Mouse (Mus musculus) kidney, postnatal 36 days (tissue): Measurements from ENCODE around the gene Ints3.

Experiments
- DNase-seq, 2 experiments: peaks; one replicate each; pipeline ENCODE4 v3.0.0; 2021 to 2022; ENCODE audit warnings: mixed read lengths in 2 of 2

The Ints3 gene

GRCm38 (mm10) chr3:90445417-90446200 is 12.2 kb upstream of the Ints3 start:
- no peak for DNase-seq

GRCm38 (mm10) chr3:90443977-90444376 is 10.6 kb upstream of the Ints3 start:
- no peak for DNase-seq

- DNase-seq = no peak
These were observed 7.3 kb upstream of the Ints3 start for GRCm38 (mm10) chr3:90440756-90441155.

GRCm38 (mm10) chr3:90437131-90437530 is 3.7 kb upstream of the Ints3 start:
- DNase-seq = no peak

- peak; percentile 49 to 80 for DNase-seq
These were observed 780 bp upstream of the Ints3 start for GRCm38 (mm10) chr3:90434073-90434730.

- DNase-seq = peak; percentile 40 to 62
These were observed 607 bp downstream of the Ints3 start for GRCm38 (mm10) chr3:90432811-90433219.

GRCm38 (mm10) chr3:90432348-90432747 is 1.1 kb downstream of the Ints3 start:
- DNase-seq = no peak

GRCm38 (mm10) chr3:90429576-90429975 is 3.8 kb downstream of the Ints3 start:
- peak; percentile 56 to 58 for DNase-seq

GRCm38 (mm10) chr3:90428186-90428585 is 5.2 kb downstream of the Ints3 start:
- DNase-seq = no peak

- DNase-seq = peak; percentile 18 to 78
These were observed 5.8 kb downstream of the Ints3 start for GRCm38 (mm10) chr3:90427574-90427973.

- DNase-seq = no peak
These were observed 7.9 kb downstream of the Ints3 start for GRCm38 (mm10) chr3:90425499-90425898.

- DNase-seq = no peak
These were observed 9.9 kb downstream of the Ints3 start for GRCm38 (mm10) chr3:90423549-90423948.

GRCm38 (mm10) chr3:90420696-90421095 is 12.7 kb downstream of the Ints3 start:
- no peak for DNase-seq

- DNase-seq = no peak
These were observed 20.4 kb downstream of the Ints3 start for GRCm38 (mm10) chr3:90413011-90413396.

GRCm38 (mm10) chr3:90412312-90413010 is 21.0 kb downstream of the Ints3 start:
- peak; percentile 61 to 88 for DNase-seq

- no peak for DNase-seq
These were observed 24.7 kb downstream of the Ints3 start for GRCm38 (mm10) chr3:90408721-90409120.

- no peak for DNase-seq
These were observed 27.0 kb downstream of the Ints3 start for GRCm38 (mm10) chr3:90406414-90406813.

- DNase-seq = no peak
These were observed 28.8 kb downstream of the Ints3 start for GRCm38 (mm10) chr3:90404609-90405008.

- no peak for DNase-seq
These were observed 29.3 kb downstream of the Ints3 start for GRCm38 (mm10) chr3:90404121-90404520.

GRCm38 (mm10) chr3:90400993-90401392 is 32.4 kb downstream of the Ints3 start:
- no peak for DNase-seq

GRCm38 (mm10) chr3:90395629-90396028 is 37.8 kb downstream of the Ints3 start:
- DNase-seq = no peak

- no peak for DNase-seq
These were observed 40.8 kb downstream of the Ints3 start for GRCm38 (mm10) chr3:90392661-90393060.

- no peak for DNase-seq
These were observed 41.5 kb downstream of the Ints3 start for GRCm38 (mm10) chr3:90391941-90392340.

- DNase-seq = no peak
These were observed 42.4 kb downstream of the Ints3 start for GRCm38 (mm10) chr3:90391004-90391403.
